Mouse (Mus musculus) cerebellum, adult 9-10 months (tissue): Measurements from ENCODE around the gene Clstn2.

Experiments used
- DNase-seq: peaks from one replicate; pipeline ENCODE4 v3.0.0; 2022

Clstn2 gene

DNA sequence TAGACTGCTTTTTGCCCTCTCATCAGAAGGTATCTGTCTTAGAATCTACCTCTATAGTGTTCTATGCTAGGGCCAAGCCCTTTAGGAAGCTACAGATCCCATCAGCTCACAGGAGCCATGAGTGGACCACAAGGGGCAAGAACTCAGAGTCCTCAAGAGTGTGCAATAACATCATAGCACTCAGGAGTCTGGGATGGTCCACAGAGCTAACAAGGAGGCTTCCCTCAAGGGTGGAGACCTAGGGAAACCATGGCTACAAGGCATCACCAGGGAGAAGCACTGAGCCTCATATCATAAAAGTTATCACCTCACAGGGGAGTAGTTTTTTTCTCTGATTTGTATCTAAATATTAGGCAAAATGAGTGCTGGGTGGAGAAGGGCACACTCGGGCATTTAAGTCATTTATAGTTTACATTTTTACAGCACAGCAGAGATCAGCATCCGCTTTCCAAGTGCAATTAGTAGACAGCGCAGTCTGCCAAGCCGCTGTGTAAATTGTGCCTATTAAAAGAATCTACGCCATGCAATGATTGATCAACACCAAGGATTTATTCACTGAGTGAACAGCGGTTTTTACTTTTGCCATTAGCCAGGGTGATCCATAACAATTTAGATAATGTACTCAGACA, 82.5 kb downstream of the Clstn2 start:
- no peak for DNase-seq

- no peak for DNase-seq
Observed at GRCm38 (mm10) chr9:97919326-97919725, 113.7 kb downstream of the Clstn2 start.

- no peak for DNase-seq
Observed at GRCm38 (mm10) chr9:97891415-97891814, 141.6 kb downstream of the Clstn2 start.

GRCm38 (mm10) chr9:97883336-97883735, 149.6 kb downstream of the Clstn2 start:
- no peak for DNase-seq

DNA sequence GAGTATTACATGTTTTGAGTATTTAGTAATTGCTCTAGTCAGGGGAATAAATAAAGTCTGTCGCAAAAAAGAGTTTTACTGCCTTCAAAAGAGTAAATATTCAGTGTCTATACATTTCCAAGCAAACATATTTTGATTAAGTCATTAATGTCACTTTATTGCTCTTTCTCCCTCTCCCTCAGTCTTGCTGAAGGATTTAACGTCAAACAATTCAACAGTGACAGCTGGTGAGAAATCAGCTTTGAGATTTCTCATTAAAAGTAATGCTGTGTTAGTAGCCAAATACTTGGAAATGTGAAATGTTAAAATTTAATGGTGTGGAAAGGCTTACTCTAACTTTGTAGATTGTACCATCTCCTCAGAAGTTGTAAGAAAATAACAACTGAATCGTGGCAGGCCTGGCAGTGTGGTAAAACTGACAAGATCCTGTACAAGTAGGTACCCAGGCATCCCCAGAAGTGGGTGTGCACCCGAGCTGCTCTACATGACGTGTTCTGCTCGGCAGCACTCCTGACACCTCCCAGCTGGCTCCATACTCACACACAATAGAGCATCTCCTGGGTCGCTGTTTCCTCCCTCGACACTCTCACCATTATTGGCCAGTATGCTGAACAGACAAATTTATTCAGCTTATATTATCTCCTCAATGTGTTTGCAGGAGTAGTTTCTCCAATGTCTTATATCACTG, 165.8 kb downstream of the Clstn2 start:
- DNase-seq = no peak

DNA sequence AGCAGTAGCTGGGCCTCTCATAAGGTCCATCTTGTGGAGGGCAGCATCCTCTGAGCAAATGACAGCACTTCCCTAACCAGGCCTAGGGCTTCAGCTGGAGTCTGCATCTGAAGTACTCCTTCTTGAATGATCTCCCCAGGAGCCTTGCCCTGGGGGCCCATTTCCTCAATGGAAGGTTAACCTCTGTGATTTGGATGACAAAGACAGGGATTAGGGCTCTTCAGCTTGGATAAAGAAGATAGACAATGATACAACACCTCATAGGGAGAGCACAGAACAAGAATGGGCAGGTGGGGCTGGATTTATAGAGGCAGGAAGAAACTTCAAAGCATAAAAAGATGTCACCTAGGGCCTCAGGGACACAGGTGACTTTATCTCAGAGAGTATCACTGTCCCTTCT, 180.1 kb downstream of the Clstn2 start:
- DNase-seq = no peak

DNA sequence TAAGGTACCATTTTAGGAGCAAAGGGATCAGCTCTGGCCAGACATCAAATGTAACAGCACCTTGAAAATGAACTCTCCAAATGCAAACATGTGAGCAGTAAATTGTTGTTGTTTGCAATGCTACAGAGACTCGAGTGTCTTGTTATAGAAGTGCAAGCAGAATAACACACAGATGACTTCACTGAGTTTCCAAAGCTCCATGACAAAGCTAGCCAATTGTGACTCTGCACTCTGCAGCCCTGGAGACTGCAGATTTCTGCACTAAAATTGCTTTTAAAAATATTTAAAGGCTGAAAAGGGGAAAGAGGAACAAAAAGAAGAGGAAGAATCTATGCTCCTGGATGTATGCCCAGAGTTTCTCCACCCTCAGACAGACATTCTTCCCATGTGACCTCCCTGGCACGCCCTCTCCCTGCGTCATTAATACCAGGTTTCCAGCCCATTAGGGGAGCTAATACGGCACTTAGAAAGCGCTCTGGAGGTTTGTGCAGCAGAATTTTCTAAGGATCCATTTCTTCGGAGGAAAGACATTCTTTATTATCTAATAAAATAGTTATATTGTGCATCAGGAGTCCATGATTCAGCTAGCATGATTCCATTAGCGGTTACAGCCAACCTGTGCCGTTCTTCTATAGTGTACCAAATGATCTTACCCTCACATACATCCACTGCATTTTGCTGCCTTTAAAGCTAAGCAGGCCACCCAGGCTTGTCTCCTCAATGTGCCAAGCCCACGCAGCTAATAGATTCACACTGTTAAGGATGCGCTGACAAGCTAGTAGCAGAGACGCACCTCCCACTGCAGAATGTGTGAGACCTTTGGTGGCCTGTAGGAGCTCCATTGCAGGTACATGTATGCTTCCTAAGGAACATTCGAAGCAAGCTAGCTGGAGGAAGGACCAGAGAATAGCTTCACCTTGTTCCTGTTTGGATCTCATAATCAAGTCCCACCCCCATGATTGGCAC, 184.8 kb downstream of the Clstn2 start:
- no peak for DNase-seq

DNA sequence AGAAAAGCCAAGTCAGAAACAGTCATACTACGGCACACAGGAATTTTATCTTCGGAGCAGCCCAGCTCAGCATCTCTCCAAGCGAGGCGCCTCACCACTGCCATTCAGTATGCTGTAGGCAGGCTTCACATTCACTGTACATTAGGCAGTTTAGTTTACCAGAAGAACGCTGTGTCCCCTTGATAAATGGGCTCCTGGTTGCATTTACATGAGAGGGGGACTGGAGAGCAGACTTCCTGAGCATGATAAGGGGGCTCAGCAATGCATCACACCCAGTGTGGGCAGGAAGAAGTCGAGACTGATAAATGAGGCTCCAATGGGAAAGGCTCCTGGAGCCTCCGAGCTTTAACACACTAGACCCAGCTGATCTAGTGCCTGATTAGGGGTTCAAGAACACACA, 190.9 kb downstream of the Clstn2 start:
- DNase-seq = no peak

- DNase-seq = no peak
Observed at GRCm38 (mm10) chr9:97831216-97831615, 201.8 kb downstream of the Clstn2 start.

- DNase-seq = no peak
Observed at GRCm38 (mm10) chr9:97829919-97830318, 203.1 kb downstream of the Clstn2 start.

DNA sequence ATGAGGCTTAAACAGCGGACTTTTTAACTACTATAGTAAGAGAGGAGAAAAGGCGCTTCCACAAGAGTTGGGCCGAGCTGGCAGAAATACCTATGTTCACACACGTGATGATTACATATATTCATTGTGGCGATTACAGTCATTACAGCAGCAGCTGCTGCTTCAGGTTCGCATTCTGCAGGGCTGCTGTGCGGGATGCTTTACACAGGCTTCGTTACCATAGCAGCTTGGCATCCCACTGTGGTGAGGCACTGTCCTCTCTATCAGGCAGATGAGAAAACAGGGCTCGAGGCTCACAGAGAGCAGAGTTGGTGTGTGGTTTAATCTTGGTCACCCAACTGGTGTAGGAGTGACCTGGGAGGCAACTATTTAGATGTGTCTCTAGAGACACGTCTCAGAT, 205.3 kb downstream of the Clstn2 start:
- no peak for DNase-seq

- DNase-seq = no peak
Observed at GRCm38 (mm10) chr9:97826077-97826947, 206.7 kb downstream of the Clstn2 start.

GRCm38 (mm10) chr9:97817116-97817515, 215.9 kb downstream of the Clstn2 start:
- no peak for DNase-seq

DNA sequence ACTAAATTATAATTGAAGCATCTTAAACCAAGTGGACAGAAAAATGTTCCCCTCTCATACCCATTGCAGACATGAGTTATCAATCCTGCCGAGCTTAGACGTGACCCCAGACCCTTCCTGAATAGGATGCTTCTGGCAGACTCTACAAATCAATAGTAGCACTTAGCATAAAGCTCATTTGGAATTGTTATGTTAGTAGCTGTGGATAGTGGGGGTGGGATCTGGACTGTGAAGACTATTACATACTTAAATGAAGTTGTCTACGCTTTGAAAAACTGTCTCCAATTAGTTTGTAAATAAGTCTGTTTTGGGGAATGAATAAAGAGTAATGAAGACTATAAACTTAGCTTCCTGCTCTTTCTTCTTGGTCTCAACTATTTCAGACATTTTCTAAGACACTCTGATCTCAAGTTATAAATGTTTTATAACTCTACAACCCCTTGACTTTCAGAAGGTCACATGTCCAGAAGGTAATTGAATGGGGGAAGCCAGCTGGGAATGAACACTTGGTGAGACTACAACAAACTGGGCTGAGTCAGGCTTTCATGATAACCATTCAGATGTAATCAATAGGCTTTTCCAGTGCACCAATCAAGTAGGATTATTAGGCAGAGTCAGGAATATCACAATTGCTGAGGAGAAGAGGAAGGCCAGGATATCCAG, 216.7 kb downstream of the Clstn2 start:
- DNase-seq = no peak

- no peak for DNase-seq
Observed at GRCm38 (mm10) chr9:97813157-97813556, 219.8 kb downstream of the Clstn2 start.

DNA sequence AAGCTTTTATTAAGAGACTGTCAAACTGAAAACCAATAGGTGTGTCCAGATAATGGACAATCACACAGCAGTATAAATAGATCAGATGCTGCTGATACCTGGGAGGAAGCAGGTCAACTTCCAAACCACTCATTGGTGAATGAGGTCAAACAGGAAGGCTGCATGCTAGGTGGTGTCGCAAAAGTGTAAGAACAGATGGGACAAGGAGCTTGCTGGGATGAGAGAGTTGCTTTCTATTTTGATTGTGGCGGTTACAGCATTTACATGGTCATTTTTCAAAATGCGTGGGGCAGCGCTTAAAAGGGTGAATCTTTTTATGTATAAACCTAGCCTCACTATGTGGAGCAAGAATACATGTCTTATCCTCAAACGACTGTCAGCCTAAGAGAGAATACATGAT, 225.9 kb downstream of the Clstn2 start:
- peak; percentile 23 for DNase-seq

- DNase-seq = no peak
Observed at GRCm38 (mm10) chr9:97793661-97794060, 239.3 kb downstream of the Clstn2 start.

DNA sequence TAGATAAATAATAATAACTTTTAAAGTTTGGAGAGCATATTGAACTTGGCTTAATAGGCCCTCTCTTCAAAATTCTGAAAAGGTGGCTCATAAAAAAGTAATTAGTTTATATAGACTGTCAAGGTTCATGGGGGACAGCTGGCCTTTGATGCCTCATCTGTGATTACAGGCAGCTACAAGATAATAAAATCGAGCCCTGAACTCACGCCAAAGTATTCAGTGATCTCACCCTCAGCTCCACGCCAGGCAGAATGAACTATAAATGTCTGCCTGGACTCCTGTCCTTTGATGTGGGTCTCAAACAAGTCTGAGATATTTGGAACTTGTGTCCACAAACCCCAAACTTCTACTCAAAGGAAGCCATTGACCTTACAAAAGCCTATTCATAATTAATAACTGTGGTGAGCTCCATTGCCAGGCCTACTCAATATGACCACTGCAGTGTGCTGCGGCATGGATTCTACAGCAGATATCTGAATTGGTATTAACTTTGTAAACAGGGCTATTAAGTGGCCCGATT, 244.8 kb downstream of the Clstn2 start:
- no peak for DNase-seq

GRCm38 (mm10) chr9:97780032-97780616, 252.9 kb downstream of the Clstn2 start:
- no peak for DNase-seq

DNA sequence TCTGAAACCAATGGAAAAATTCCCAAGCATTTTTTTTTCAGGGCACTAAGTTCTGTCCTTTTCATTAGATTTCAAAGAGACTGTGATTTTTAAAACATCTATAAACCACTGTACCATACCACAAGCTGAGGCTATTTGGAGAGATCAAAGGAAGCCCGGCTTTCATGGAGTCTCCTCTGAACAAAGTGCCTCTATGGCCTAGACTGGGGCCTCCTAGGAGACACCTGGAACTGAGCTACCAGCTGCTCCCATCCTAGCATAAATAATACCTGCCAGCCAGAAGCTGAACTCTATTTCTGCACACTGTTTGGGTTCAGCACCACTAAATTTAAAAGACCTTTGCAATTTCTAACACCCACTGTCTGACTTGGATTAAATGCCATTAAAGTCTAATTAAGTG, 257.2 kb downstream of the Clstn2 start:
- no peak for DNase-seq

- DNase-seq = no peak
Observed at GRCm38 (mm10) chr9:97774991-97775390, 258.0 kb downstream of the Clstn2 start.
